Mouse (Mus musculus): Measurements from ENCODE around the gene Gm7879. TPM values are rescaled to one million over a fixed set of nuclear protein-coding genes. Genes with fewer than 3 reads are reported as not detected.

Gene Gm7879
- under 1 TPM; 0.32 to 0.41 TPM for polyA plus RNA-seq (2017; shearing (Covaris generic))

GRCm38 (mm10) chr5:43912844-43913243 lies at the start of gene Gm7879:
Gm7879 (plus strand) TSS chr5:43913144.

GRCm38 (mm10) chr5:43868253-43868652 lies 44.7 kb upstream of the Gm7879 start, which contains the start of gene Cd38:
Cd38 (plus strand) TSS chr5:43868553.

Other genes starting within 250 kb of the Gm7879 start
- gene Bst1, start 94.3 kb upstream of the Gm7879 start, polyA plus RNA-seq (2017; shearing (Covaris generic)) = 1 to 10 TPM in 1 of 2 experiments, under 1 TPM in 1; 0.11 to 1.6 TPM
- 10 to 100 TPM; 60.0 to 60.2 TPM for gene Fbxl5, start 91.5 kb upstream of the Gm7879 start, polyA plus RNA-seq (2017; shearing (Covaris generic))
- gene Cd38, start 44.6 kb upstream of the Gm7879 start, polyA plus RNA-seq (2017; shearing (Covaris generic)) = 10 to 100 TPM; 12.5 to 25.6 TPM
- gene Fgfbp1, start 68.6 kb downstream of the Gm7879 start, polyA plus RNA-seq (2017; shearing (Covaris generic)) = under 1 TPM; 0.14 to 0.23 TPM
- under 1 TPM; 0.38 to 0.95 TPM for gene Prom1, start 188.9 kb downstream of the Gm7879 start, polyA plus RNA-seq (2017; shearing (Covaris generic))